Mouse (Mus musculus) adrenal gland, adult 2 months (tissue): ENCODE data around the gene Fntb. TPM values are rescaled to one million over a fixed set of nuclear protein-coding genes. Genes with fewer than 3 reads are reported as not detected.
A peak's percentile ranks its signal among the peaks of the same experiment; 100 is the strongest.

Experiments used
- DNase-seq: peaks from one replicate; pipeline ENCODE4 v3.0.0; 2021
- polyA plus RNA-seq: library from polyadenylated mRNA; depleted of rRNA; stranded (reverse); fragments of >200 nt; gene quantifications from 2 replicates; pipeline ENCODE4 v1.2.3, GENCODE M21; 2012
- total RNA-seq, 2 experiments: library from RNA; stranded (reverse); gene quantifications; 2 replicates each; pipeline ENCODE4 v1.2.3; 2021

The Fntb gene
- total and polyA plus RNA-seq, 3 experiments = 11.0 to 25.0 (median 15.4) TPM

GRCm38 (mm10) chr12:76889404-76890184 lies 124.2 kb downstream of the Fntb start:
- DNase-seq = no peak

GRCm38 (mm10) chr12:76891160-76891559 lies 125.8 kb downstream of the Fntb start:
- DNase-seq = no peak

DNA sequence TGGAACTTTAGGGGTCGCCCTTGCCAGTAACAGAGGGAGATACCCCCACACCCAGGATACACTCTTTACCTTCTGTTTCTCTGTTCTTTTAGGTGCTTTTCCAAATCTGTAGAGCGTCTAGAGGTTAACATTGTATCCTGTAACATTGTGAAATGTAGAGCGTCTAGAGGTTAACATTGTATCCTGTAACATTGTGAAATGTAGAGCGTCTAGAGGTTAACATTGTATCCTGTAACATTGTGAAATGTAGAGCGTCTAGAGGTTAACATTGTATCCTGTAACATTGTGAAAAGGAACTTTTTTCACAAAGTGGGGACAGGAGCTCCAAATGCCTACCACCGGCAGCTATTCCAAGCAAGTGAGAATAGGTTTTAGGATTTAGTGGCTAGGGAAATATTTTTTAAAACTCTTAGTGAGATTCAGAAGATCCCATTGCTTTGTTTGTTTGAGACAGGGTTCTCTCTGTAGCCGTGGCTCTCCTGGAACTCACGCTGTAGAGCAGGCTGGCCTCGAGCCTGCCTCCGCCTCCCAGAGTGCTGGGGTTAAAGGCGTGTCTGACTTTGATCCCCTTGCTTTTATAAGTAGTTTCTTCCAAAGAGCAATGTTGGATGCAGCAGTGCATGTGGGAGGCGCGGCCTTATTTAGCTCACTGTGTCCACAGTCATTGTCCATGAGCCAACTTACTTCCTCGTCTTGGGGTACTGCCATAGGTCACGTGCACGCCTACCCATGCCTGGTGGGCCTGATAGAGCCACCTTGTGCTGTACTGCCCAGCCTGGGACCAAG lies 127.7 kb downstream of the Fntb start:
- no peak for DNase-seq

GRCm38 (mm10) chr12:76894792-76895559 lies 129.6 kb downstream of the Fntb start:
- no peak for DNase-seq

DNA sequence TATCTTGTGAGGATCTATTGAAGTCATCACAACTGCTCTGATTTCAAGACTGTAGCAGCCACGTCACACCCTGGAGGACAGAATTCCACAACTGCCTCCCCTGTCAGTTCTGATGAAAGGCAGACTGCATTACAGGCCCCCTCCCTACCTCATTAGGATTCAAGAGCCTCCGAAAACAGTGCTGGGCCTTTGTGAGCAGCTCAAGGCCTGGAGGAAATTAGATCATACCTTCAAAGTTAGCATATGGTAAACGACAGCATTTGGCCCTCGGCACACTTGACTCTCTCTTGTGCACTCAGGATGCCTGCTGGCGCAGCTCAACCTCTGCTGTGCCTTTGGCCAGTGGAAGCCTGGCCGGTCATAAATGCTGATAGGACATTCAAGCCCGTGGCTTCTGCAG lies 130.4 kb downstream of the Fntb start:
- DNase-seq = no peak

DNA sequence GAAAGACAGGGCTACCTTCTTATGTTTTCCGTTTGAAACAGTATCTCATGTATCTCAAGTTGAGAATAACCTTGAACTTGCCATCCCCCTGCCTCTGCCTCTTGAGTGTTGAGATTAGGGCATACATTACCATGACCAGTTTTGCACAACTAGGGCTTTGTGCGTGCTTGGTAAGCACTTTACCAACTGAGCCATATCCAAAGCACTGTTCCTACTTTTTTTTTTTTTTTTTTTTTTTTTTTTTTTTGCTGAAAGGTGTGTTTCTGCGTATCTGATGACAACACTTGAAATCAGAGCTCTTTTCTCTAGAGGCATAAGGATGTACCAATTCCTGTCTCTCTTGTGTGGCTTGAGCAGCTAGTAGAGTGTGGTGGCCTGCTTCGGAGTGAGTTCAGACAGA lies 131.2 kb downstream of the Fntb start:
- no peak for DNase-seq

GRCm38 (mm10) chr12:76897006-76897405 lies 131.6 kb downstream of the Fntb start:
- DNase-seq = no peak

DNA sequence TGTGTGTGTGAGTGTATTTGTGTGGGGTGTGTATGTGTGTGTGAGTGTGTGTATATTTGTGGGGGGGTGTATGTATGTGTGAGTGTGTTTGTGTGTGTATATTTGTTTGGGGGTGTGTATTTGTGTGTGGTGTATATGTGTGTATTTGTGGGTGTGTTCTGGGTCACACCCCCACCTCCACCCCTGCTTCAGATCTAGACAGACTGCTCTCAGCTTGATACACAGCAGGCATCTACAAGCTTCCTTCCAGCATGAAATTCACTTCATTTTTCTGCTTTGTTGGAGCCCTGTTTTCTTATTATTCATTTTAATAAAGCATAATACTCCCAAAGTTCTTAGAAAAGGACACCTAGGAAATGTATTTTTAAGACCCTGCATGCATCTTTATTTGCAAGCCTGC lies 132.8 kb downstream of the Fntb start:
- DNase-seq = no peak

GRCm38 (mm10) chr12:76899261-76899975 lies 134.0 kb downstream of the Fntb start:
- no peak for DNase-seq

- DNase-seq = no peak
Measured at GRCm38 (mm10) chr12:76901508-76902294, 136.3 kb downstream of the Fntb start.

- no peak for DNase-seq
Measured at GRCm38 (mm10) chr12:76906278-76906677, 140.9 kb downstream of the Fntb start.

- no peak for DNase-seq
Measured at GRCm38 (mm10) chr12:76909218-76909617, 143.8 kb downstream of the Fntb start.

GRCm38 (mm10) chr12:76910258-76910940 lies 145.0 kb downstream of the Fntb start:
- DNase-seq = no peak

DNA sequence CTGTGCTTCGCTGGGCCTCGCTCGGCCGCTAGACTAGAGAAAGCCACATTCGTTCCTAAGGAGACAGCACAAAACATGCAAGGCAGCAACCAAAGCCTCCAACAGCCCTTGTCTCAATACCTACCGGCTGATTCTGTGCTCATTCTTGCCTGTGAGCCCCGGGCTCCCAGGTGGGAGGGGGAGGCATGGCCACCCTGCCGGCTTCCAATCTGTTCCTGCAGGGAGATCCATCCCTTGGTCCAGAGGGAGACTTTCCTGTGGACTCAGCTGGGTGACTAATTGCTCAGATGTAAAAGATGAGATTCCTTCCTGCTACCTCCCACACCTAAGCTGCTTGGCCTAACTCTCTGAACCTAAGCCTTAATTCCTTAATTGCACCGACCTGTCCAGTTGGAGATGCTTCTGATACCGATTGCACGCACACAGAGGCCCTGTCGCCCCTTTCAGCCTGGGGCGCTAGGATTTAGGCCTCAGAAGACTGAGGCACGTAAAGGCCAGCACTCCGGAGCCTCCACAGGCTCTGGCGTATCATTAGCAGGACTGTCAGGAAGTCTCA lies 145.9 kb downstream of the Fntb start:
- no peak for DNase-seq

- no peak for DNase-seq
Measured at GRCm38 (mm10) chr12:76912193-76912592, 146.8 kb downstream of the Fntb start.

DNA sequence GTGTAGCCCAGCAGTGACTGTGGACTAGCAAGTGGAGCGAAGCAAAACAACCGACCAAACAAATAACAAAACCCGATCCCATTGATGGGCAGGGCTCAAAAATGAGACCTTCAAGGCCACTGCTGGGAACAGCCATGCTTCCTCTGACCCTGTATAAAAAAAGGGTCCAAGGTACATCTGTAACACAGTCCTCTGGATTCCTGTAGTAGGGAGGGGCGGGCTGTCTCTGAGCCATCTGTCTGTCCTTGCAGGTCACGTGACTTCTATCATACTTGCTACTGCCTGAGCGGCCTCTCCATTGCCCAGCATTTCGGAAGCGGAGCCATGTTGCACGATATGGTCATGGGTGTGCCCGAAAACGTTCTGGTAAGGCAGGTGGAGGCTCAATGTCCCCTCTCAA lies 150.8 kb downstream of the Fntb start:
- DNase-seq = no peak

- DNase-seq = peak; percentile 52
Measured at GRCm38 (mm10) chr12:76918113-76918512, 152.7 kb downstream of the Fntb start.

DNA sequence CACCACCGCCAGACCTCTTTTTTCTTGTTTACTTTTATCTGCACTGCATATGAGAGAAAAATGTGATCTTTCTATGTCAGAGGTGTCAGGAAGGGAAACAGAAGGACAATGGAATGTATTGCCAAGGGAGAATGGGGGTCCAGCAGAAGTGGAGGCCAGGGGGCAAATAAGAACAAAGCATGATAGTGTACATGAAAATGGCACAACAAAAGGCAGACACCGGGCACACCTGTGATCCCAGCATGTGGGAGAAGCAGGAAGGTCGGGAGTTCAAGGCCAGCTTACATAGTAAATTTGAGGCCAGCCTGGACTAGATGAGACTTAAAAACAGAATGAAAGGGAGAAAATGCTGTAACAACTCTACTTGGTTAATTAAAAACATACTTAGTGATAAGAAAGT lies 153.5 kb downstream of the Fntb start:
- DNase-seq = no peak

GRCm38 (mm10) chr12:76920398-76920797 lies 155.0 kb downstream of the Fntb start:
- DNase-seq = no peak

- DNase-seq = no peak
Measured at GRCm38 (mm10) chr12:76920990-76921389, 155.6 kb downstream of the Fntb start.
